Mouse (Mus musculus) CH12.LX (cell line): ENCODE results near the gene Mast3. TPM values are rescaled to one million over a fixed set of nuclear protein-coding genes. Genes with fewer than 3 reads are reported as not detected.

Source experiments
- DNase-seq: peaks from one replicate; pipeline ENCODE4 v3.0.0-alpha.2; 2013; ENCODE audit errors: extremely low read depth
- H3K27ac ChIP-seq: 2 replicates; pipeline ENCODE4 v1.5.1; 2012; ENCODE audit warnings: low read depth, mild to moderate bottlenecking, control low read depth, moderate library complexity; ENCODE audit not compliant: insufficient read depth
- H3K27me3 ChIP-seq: replicated peaks from 2 replicates; pipeline ENCODE3; 2012; ENCODE audit warnings: inconsistent platforms
- H3K36me3 ChIP-seq, 2 experiments: replicated peaks in 1 of 2; 2 replicates each; pipeline versions ENCODE3 to v1.6.1; 2012; ENCODE audit warnings: inconsistent platforms in 1 of 2, low read length in 1 of 2, mild to moderate bottlenecking in 1 of 2, mixed read lengths in 1 of 2, moderate library complexity in 1 of 2; ENCODE audit not compliant: control insufficient read depth in 1 of 2, insufficient read depth in 1 of 2
- H3K4me1 ChIP-seq, 2 experiments: 2 replicates each; pipeline ENCODE4 v1.6.1; 2012; ENCODE audit warnings: inconsistent platforms in 1 of 2, moderate library complexity in 1 of 2; ENCODE audit not compliant: insufficient read depth in 2 of 2, control insufficient read depth in 1 of 2
- H3K4me2 ChIP-seq: 2 replicates; pipeline ENCODE4 v1.6.1; 2012; ENCODE audit warnings: low read depth, mild to moderate bottlenecking, control low read depth; ENCODE audit not compliant: poor library complexity, insufficient read depth, severe bottlenecking
- H3K4me3 ChIP-seq, 3 experiments: fragments of 150-350 bp in 1 of 3; sonication (generic) in 1 of 3; replicated peaks in 1 of 3; 2 replicates each; pipeline versions ENCODE3 to v1.5.1; 2011 to 2012; ENCODE audit warnings: low read depth in 2 of 3, low read length in 2 of 3, mild to moderate bottlenecking in 2 of 3, moderate library complexity in 2 of 3, control low read depth in 1 of 3, improper control_type of control experiment in 1 of 3, inconsistent platforms in 1 of 3, mixed read lengths in 1 of 3; ENCODE audit not compliant: poor library complexity in 1 of 3
- H3K79me2 ChIP-seq: replicated peaks from 2 replicates; pipeline ENCODE4 v1.6.1; 2012; ENCODE audit warnings: mild to moderate bottlenecking, moderate library complexity; ENCODE audit not compliant: control insufficient read depth, poor library complexity, insufficient read depth, severe bottlenecking; ENCODE audit errors: extremely low read depth
- H3K9ac ChIP-seq: 2 replicates; pipeline ENCODE4 v1.6.1; 2012; ENCODE audit warnings: low read depth, mild to moderate bottlenecking, control low read depth, moderate library complexity; ENCODE audit not compliant: insufficient read depth
- H3K9me3 ChIP-seq: replicated peaks from 2 replicates; pipeline ENCODE3; 2012; ENCODE audit warnings: low read length, inconsistent platforms, mixed read lengths
- CHD1 ChIP-seq: IDR thresholded peaks from 2 replicates; pipeline ENCODE4 v1.6.1; 2012; ENCODE audit warnings: low read depth, low read length, improper control_type of control experiment, inconsistent platforms
- CTCF ChIP-seq, 2 experiments: IDR thresholded peaks in 1 of 2; conservative IDR thresholded peaks in 1 of 2; 2 replicates each; pipeline ENCODE4 v1.5.1; 2011 to 2012; ENCODE audit warnings: low read depth in 2 of 2, low read length in 2 of 2, improper control_type of control experiment in 1 of 2, inconsistent platforms in 1 of 2, mild to moderate bottlenecking in 1 of 2, moderate library complexity in 1 of 2
- ELF1 ChIP-seq: IDR thresholded peaks from 2 replicates; pipeline ENCODE4 v1.6.1; 2014; ENCODE audit warnings: low read depth, mild to moderate bottlenecking, inconsistent platforms, low read length, improper control_type of control experiment
- ETS1 ChIP-seq: conservative IDR thresholded peaks from 2 replicates; pipeline ENCODE4 v1.6.1; 2012; ENCODE audit warnings: low read depth, mild to moderate bottlenecking, inconsistent platforms, low read length, improper control_type of control experiment, moderate library complexity
- GABPA ChIP-seq: IDR thresholded peaks from 2 replicates; pipeline ENCODE4 v1.6.1; 2012; ENCODE audit warnings: low read depth, low read length, improper control_type of control experiment, inconsistent platforms; ENCODE audit not compliant: insufficient replicate concordance
- HCFC1 ChIP-seq: IDR thresholded peaks from 2 replicates; pipeline ENCODE4 v1.6.1; 2012; ENCODE audit warnings: low read depth, mild to moderate bottlenecking, inconsistent platforms, low read length, improper control_type of control experiment
- IRF4 ChIP-seq: IDR thresholded peaks from 2 replicates; pipeline ENCODE4 v1.6.1; 2014; ENCODE audit warnings: low read depth, mild to moderate bottlenecking, inconsistent platforms, low read length, improper control_type of control experiment
- JUN ChIP-seq: IDR thresholded peaks from 2 replicates; pipeline ENCODE4 v1.6.1; 2011; ENCODE audit warnings: low read depth, mild to moderate bottlenecking, low read length, improper control_type of control experiment, moderate library complexity; ENCODE audit not compliant: insufficient read depth
- JUND ChIP-seq: conservative IDR thresholded peaks from 2 replicates; pipeline ENCODE4 v1.6.1; 2011; ENCODE audit warnings: low read depth, low read length, improper control_type of control experiment
- MAFK ChIP-seq: IDR thresholded peaks from 2 replicates; pipeline ENCODE4 v1.6.1; 2011; ENCODE audit warnings: low read length, improper control_type of control experiment; ENCODE audit not compliant: insufficient replicate concordance
- MAX ChIP-seq: IDR thresholded peaks from 2 replicates; pipeline ENCODE4 v1.6.1; 2011; ENCODE audit warnings: low read length, improper control_type of control experiment
- MAZ ChIP-seq: IDR thresholded peaks from 2 replicates; pipeline ENCODE4 v1.6.1; 2012; ENCODE audit warnings: low read depth, mild to moderate bottlenecking, inconsistent platforms, low read length, improper control_type of control experiment, moderate library complexity
- MEF2A ChIP-seq: IDR thresholded peaks from 2 replicates; pipeline ENCODE4 v1.6.1; 2014; ENCODE audit warnings: low read depth, mild to moderate bottlenecking, inconsistent platforms, low read length, improper control_type of control experiment, borderline replicate concordance
- MXI1 ChIP-seq: IDR thresholded peaks from 2 replicates; pipeline ENCODE4 v1.6.1; 2011; ENCODE audit warnings: mild to moderate bottlenecking, low read depth, low read length, improper control_type of control experiment
- MYC ChIP-seq: IDR thresholded peaks from 2 replicates; pipeline ENCODE4 v1.6.1; 2011; ENCODE audit warnings: low read depth, mild to moderate bottlenecking, improper control_type of control experiment, low read length
- NELFE ChIP-seq: IDR thresholded peaks from 2 replicates; pipeline ENCODE4 v1.6.1; 2011; ENCODE audit warnings: low read depth, low read length, improper control_type of control experiment
- NRF1 ChIP-seq: IDR thresholded peaks from 2 replicates; pipeline ENCODE4 v1.6.1; 2014; ENCODE audit warnings: low read depth, mild to moderate bottlenecking, inconsistent platforms, low read length, improper control_type of control experiment, moderate library complexity
- PAX5 ChIP-seq: IDR thresholded peaks from 2 replicates; pipeline ENCODE4 v1.6.1; 2012; ENCODE audit warnings: low read length, inconsistent platforms, mixed read lengths
- POLR2AphosphoS2 ChIP-seq: IDR thresholded peaks from 2 replicates; pipeline ENCODE4 v1.6.1; 2011; ENCODE audit warnings: low read depth, low read length, improper control_type of control experiment
- RAD21 ChIP-seq: IDR thresholded peaks from 2 replicates; pipeline ENCODE4 v1.6.1; 2011; ENCODE audit warnings: low read depth, mild to moderate bottlenecking, low read length, improper control_type of control experiment, moderate library complexity
- RCOR1 ChIP-seq: conservative IDR thresholded peaks from 2 replicates; pipeline ENCODE4 v1.6.1; 2012; ENCODE audit warnings: low read depth, mild to moderate bottlenecking, inconsistent platforms, low read length, improper control_type of control experiment
- SIN3A ChIP-seq: IDR thresholded peaks from 2 replicates; pipeline ENCODE4 v1.6.1; 2012; ENCODE audit warnings: low read length, improper control_type of control experiment, inconsistent platforms
- SMC3 ChIP-seq: IDR thresholded peaks from 2 replicates; pipeline ENCODE4 v1.6.1; 2011; ENCODE audit warnings: low read depth, low read length, improper control_type of control experiment
- TCF12 ChIP-seq: IDR thresholded peaks from 2 replicates; pipeline ENCODE4 v1.6.1; 2014; ENCODE audit warnings: low read depth, mild to moderate bottlenecking, inconsistent platforms, low read length, improper control_type of control experiment
- UBTF ChIP-seq: IDR thresholded peaks from 2 replicates; pipeline ENCODE4 v1.6.1; 2012; ENCODE audit warnings: low read depth, mild to moderate bottlenecking, inconsistent platforms, low read length, improper control_type of control experiment, moderate library complexity
- USF1 ChIP-seq: IDR thresholded peaks from 2 replicates; pipeline ENCODE4 v1.6.1; 2014; ENCODE audit warnings: low read depth, mild to moderate bottlenecking, inconsistent platforms, low read length, improper control_type of control experiment
- USF2 ChIP-seq: conservative IDR thresholded peaks from 2 replicates; pipeline ENCODE4 v1.6.1; 2011; ENCODE audit warnings: low read depth, low read length, improper control_type of control experiment
- ZKSCAN1 ChIP-seq: IDR thresholded peaks from 2 replicates; pipeline ENCODE4 v1.6.1; 2012; ENCODE audit warnings: low read depth, inconsistent platforms, low read length, improper control_type of control experiment, borderline replicate concordance
- ZMIZ1 ChIP-seq: IDR thresholded peaks from 2 replicates; pipeline ENCODE4 v1.6.1; 2012; ENCODE audit warnings: low read depth, mild to moderate bottlenecking, inconsistent platforms, low read length, improper control_type of control experiment
- ZNF384 ChIP-seq: IDR thresholded peaks from 2 replicates; pipeline ENCODE4 v1.6.1; 2012; ENCODE audit warnings: low read depth, low read length, improper control_type of control experiment, inconsistent platforms
- dilution Hi-C: fragments of 300-500 bp; cut with MboI; formaldehyde crosslinking; loops from 2 replicates; pipeline ENCODE4 v1.14.3; 2020; ENCODE audit warnings: low sequenced_read_pairs; ENCODE audit not compliant: extremely low pct_unique_long_range_greater_than_20kb, extremely low pct_ligation_motif_present
- in situ Hi-C: fragments of 300-500 bp; cut with MboI; formaldehyde crosslinking; loops from 3 replicates; pipeline ENCODE4 v1.14.3; 2019; ENCODE audit warnings: low sequenced_read_pairs, low pct_ligation_motif_present, low pct_unique_long_range_greater_than_20kb, mixed read lengths
- polyA plus RNA-seq: library from polyadenylated mRNA; unstranded; fragments of >175 nt; gene quantifications from 2 replicates; pipeline ENCODE4 v1.2.1, GENCODE M21; 2012; ENCODE audit warnings: low read depth; ENCODE audit not compliant: insufficient read length
- total RNA-seq, 2 experiments: library from RNA; depleted of rRNA; stranded (reverse); fragments of 300-350 nt in 1 of 2; fragments of >200 nt in 1 of 2; gene quantifications; 2 replicates each; pipeline ENCODE4 v1.2.3; 2012 to 2014

Mast3 gene
- total and polyA plus RNA-seq, 3 experiments, result 7.0 to 23.4 (median 11.6) TPM

DNA sequence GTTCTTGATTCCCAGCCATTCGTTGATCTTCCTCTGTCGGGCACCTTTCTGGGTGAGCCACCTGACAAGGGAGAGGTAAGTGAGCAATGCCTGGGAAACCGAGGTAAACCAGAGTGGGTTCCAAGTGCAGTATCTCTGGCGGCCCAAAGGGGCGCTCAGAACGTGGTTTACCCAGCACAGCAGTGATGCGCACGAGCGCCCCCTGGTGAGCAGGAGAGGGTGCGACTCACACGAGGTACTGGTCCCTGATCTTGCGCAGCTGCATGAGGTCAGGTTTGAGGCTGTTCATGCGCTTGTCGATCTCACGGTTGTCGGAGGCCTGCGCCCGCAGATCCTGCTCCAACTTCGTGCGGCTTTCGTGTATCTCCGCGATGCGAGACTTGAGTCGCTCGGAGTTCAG lies 35.5 kb downstream of the Mast3 start:
- in situ Hi-C loops, result loop anchor here (5.0 kb wide), 1 partner anchor 33 kb away; no protein-coding TSS in a partner anchor
- TF ChIP-seq NELFE, result peak; percentile 87; the same call in 1 of the 2 replicates
- TF ChIP-seq ZMIZ1, result no peak
- TF ChIP-seq JUND, result peak; percentile 67
- TF ChIP-seq MAX, result peak; percentile 94
- TF ChIP-seq USF2, result no peak
- peak; percentile 52; the same call in 1 of the 2 replicates for TF ChIP-seq ELF1
- TF ChIP-seq ZNF384, result 0 out of 2 replicates have a peak, but pooled peaks have one; percentile 21
- peak; percentile 78; the same call in 1 of the 2 replicates for TF ChIP-seq MXI1
- 0 out of 2 replicates have a peak, but pooled peaks have one; percentile 16 for TF ChIP-seq MAZ
- TF ChIP-seq UBTF, result no peak
- peak; percentile 72 for TF ChIP-seq IRF4
- TF ChIP-seq USF1, result no peak
- peak; percentile 89 for TF ChIP-seq SMC3
- TF ChIP-seq ZKSCAN1, result no peak
- peak; percentile 50; the same call in 1 of the 2 replicates for TF ChIP-seq SIN3A
- peak; percentile 72 for TF ChIP-seq TCF12
- peak; percentile 39; the same call in 1 of the 2 replicates for TF ChIP-seq ETS1
- no peak for TF ChIP-seq MAFK
- peak; percentile 98 for TF ChIP-seq MYC
- peak; percentile 95 to 100 for TF ChIP-seq CTCF (conservative IDR thresholded peaks at IDR 0.05 in 1 of 2, IDR thresholded peaks at IDR 0.05 in 1 of 2; ENCODE audit: low read depth in 2 of 2, low read length in 2 of 2)
- no peak for TF ChIP-seq POLR2AphosphoS2
- TF ChIP-seq RCOR1, result 0 out of 2 replicates have a peak, but pooled peaks have one; percentile 29
- no peak for TF ChIP-seq JUN
- TF ChIP-seq RAD21, result peak; percentile 67
- TF ChIP-seq CHD1, result no peak
- TF ChIP-seq GABPA, result no peak
- TF ChIP-seq MEF2A, result peak; percentile 52; the same call in 1 of the 2 replicates
- TF ChIP-seq NRF1, result peak; percentile 82
- peak; percentile 45; the same call in 1 of the 2 replicates for TF ChIP-seq HCFC1
- TF ChIP-seq PAX5, result no peak
- peak overlapping the region in 2 of 3 experiments; percentile 41 to 48 for H3K4me3 ChIP-seq
- H3K79me2 ChIP-seq, result no peaks in the 10 kb centered on the region
- H3K9me3 ChIP-seq, result no peaks in the 10 kb centered on the region
- H3K4me2 ChIP-seq, result no peak overlapping the region; the same call in 1 of the 2 replicates
- H3K27ac ChIP-seq, result peak overlapping the region; percentile 80
- no peak overlapping the region for H3K9ac ChIP-seq
- peaks cover 37 to 59% of the 10 kb centered on the region in 2 experiments for H3K36me3 ChIP-seq
- DNase-seq, result peak; percentile 98
- peaks cover 52 to 77% of the 10 kb centered on the region in 2 experiments for H3K4me1 ChIP-seq
- H3K27me3 ChIP-seq, result no peaks in the 10 kb centered on the region
- dilution Hi-C loops, result no loop called here
